Mouse (Mus musculus) activated CD4-positive, CD25-positive, alpha-beta regulatory T cell (primary cell): ENCODE data around the gene Lrrc19. TPM values are rescaled to one million over a fixed set of nuclear protein-coding genes. Genes with fewer than 3 reads are reported as not detected.

ENCODE experiments used
- polyA plus RNA-seq, 2 experiments: library from polyadenylated mRNA; unstranded; fragments of 100-300 nt; shearing (Covaris generic); gene quantifications; one replicate each; pipeline ENCODE4 v1.2.1; 2017

Gene Lrrc19
- not detected for polyA plus RNA-seq

GRCm38 (mm10) chr4:94649920-94650319 is at the start of gene Lrrc19:
TSS of gene Lrrc19 (minus strand) at chr4:94650144.

GRCm38 (mm10) chr4:94613972-94614626 is 35.8 kb downstream of the Lrrc19 start, which contains the start of gene Ift74:
TSS of gene Ift74 (plus strand) at chr4:94614491.

GRCm38 (mm10) chr4:94603031-94603629 is 46.8 kb downstream of the Lrrc19 start, which contains the start of gene Plaa:
TSS of gene Plaa (minus strand) at chr4:94603244.

Other genes with a start within 250 kb of the Lrrc19 start
- gene Gm10306, start 93.6 kb downstream of the Lrrc19 start, polyA plus RNA-seq, result not detected
- 10 to 100 TPM; 21.3 to 28.4 TPM for gene Caap1, start 93.3 kb downstream of the Lrrc19 start, polyA plus RNA-seq
- 10 to 100 TPM; 71.3 to 96.8 TPM for gene Plaa, start 46.9 kb downstream of the Lrrc19 start, polyA plus RNA-seq
- 1 to 10 TPM; 2.5 to 2.6 TPM for gene Ift74, start 35.7 kb downstream of the Lrrc19 start, polyA plus RNA-seq
- under 1 TPM in 1 of 2 experiments, not detected in 1; 0.04 TPM for gene Tek, start 89.1 kb upstream of the Lrrc19 start, polyA plus RNA-seq